Mouse (Mus musculus) C2C12 (cell line): ENCODE results near the gene Glrx3. TPM values are rescaled to one million over a fixed set of nuclear protein-coding genes. Genes with fewer than 3 reads are reported as not detected.

Experiments
- H3K27me3 ChIP-seq: one replicate; pipeline ENCODE4 v1.6.1; 2011; ENCODE audit not compliant: control insufficient read depth, insufficient read depth, insufficient read length
- H3K36me3 ChIP-seq: one replicate; pipeline ENCODE4 v1.6.1; 2011; ENCODE audit not compliant: control insufficient read depth, insufficient read depth
- H3K4me3 ChIP-seq: one replicate; pipeline ENCODE4 v1.5.1; 2011; ENCODE audit warnings: mild to moderate bottlenecking, control low read depth; ENCODE audit not compliant: poor library complexity, insufficient read depth, severe bottlenecking
- H3K79me2 ChIP-seq: one replicate; pipeline ENCODE4 v1.6.1; 2011; ENCODE audit not compliant: control insufficient read depth, insufficient read depth
- H3K79me3 ChIP-seq: one replicate; pipeline ENCODE4 v1.6.1; 2011; ENCODE audit warnings: low read depth, control low read depth
- H3ac ChIP-seq: one replicate; pipeline ENCODE3; 2011; ENCODE audit warnings: low read depth; ENCODE audit not compliant: control insufficient read depth, insufficient read length
- MAX ChIP-seq: IDR thresholded peaks from one replicate; pipeline ENCODE4 v1.6.1; 2011; ENCODE audit warnings: mild to moderate bottlenecking, control low read depth
- MYOD1 ChIP-seq: IDR thresholded peaks from one replicate; pipeline ENCODE4 v1.6.1; 2011; ENCODE audit warnings: low read depth; ENCODE audit not compliant: control insufficient read depth, insufficient read length
- MYOG ChIP-seq: IDR thresholded peaks from one replicate; pipeline ENCODE4 v1.6.1; 2011; ENCODE audit not compliant: control insufficient read depth, insufficient read length; ENCODE audit errors: extremely low read depth
- USF1 ChIP-seq: IDR thresholded peaks from one replicate; pipeline ENCODE4 v1.6.1; 2011; ENCODE audit warnings: low read depth, mild to moderate bottlenecking, control low read depth, moderate library complexity
- polyA plus RNA-seq: library from polyadenylated mRNA; unstranded; fragments of >200 nt; fragmentation: generic; extraction: Trizol; gene quantifications from one replicate; pipeline ENCODE4 v1.2.1, GENCODE M21; 2012; ENCODE audit warnings: missing spikeins

The Glrx3 gene
- polyA plus RNA-seq, 1 experiment, result 241 TPM

DNA sequence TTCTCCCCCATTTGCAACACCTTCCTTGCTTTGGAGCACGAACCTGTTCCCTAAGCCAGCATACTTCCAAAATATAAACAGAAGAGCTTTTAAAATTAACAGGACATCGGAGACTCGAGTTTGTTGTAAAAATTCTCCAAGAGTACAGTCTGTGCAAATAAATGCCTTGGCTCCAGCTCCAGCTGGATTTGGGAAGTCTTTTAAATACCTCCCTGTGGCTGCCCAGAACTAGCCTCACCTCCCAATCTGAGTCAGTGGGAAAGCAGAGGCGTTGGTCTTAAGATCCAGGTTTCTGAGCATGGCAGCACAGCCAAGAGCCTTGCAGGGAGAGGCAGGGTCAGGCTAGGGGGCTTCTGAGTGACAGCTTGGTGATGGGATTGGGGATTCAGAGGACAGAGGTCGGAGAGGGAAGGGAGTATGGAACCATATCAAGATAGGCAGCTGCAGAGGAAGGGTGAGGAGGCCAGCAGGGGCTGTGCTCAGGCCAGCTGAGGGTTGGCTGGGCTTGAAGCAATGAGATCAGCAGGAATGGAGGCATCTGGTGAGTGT, 80.7 kb downstream of the Glrx3 start:
- H3K4me3 ChIP-seq, result no peak overlapping the region
- no peaks in the 10 kb centered on the region for H3K79me2 ChIP-seq
- no peaks in the 10 kb centered on the region for H3K79me3 ChIP-seq
- no peak for TF ChIP-seq MAX
- TF ChIP-seq USF1, result no peak
- no peak for TF ChIP-seq MYOD1
- no peak for TF ChIP-seq MYOG
- no peaks in the 10 kb centered on the region for H3K36me3 ChIP-seq
- H3ac ChIP-seq, result no peak overlapping the region
- no peaks in the 10 kb centered on the region for H3K27me3 ChIP-seq

Other genes with a start within 250 kb of the Glrx3 start
- gene Ebf3, start 123.2 kb upstream of the Glrx3 start, polyA plus RNA-seq, result 8.1 TPM
- gene 9430038I01Rik, start 26.9 kb upstream of the Glrx3 start, polyA plus RNA-seq, result 4.4 TPM